Mouse (Mus musculus) embryonic fibroblast, embryonic 13.5 days (primary cell): ENCODE results near the gene Sun3.

Experiments
- CTCF ChIP-seq: IDR thresholded peaks from 2 replicates; pipeline ENCODE4 v1.5.1; 2011; ENCODE audit warnings: mild to moderate bottlenecking, control low read depth, low read length, moderate library complexity, borderline replicate concordance; ENCODE audit not compliant: insufficient read depth
- POLR2A ChIP-seq: IDR thresholded peaks from 2 replicates; pipeline ENCODE4 v1.6.1; 2011; ENCODE audit warnings: low read depth, mild to moderate bottlenecking, control low read depth, low read length, moderate library complexity

DNA sequence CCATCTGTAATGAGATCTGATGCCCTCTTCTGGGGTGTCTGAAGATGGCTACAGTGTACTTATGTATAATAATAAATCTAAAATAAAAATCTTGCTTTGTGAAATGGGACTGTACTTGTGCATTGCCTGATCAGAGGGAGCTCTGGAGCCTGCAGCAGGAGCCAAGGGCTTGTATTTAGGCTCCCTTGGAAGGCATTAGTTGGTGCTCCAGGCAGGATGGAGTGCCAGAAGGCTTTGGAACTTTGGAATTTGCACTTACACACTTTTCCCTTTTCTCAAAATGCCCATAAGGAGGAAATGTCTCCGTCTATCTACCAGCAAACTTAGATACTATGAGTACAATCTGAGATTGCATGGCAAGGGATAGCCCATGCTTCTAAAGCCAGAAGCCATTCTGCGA, 2.2 kb downstream of the Sun3 start:
- TF ChIP-seq CTCF, result no peak
- TF ChIP-seq POLR2A, result no peak
